Mouse (Mus musculus): Measurements from ENCODE around the gene Ly6g6c. TPM values are rescaled to one million over a fixed set of nuclear protein-coding genes. Genes with fewer than 3 reads are reported as not detected.

Gene Ly6g6c
- polyA plus RNA-seq, 1 experiment from 2014 or later = not detected

GRCm38 (mm10) chr17:35070556-35071229 is 5.5 kb downstream of the Ly6g6c start:
- H3K9me3 ChIP-seq (ENCODE audit: control insufficient read depth, low read length) = no peaks in the 10 kb centered on the region
- no peaks in the 10 kb centered on the region; the same call in 1 of the 2 replicates for H3K27me3 ChIP-seq (ENCODE audit: control insufficient read depth, insufficient read depth, low read length)
- WGBS = 68% methylated on average over 6 of the region's 6 CpGs
- no peak overlapping the region for H3K4me2 ChIP-seq (ENCODE audit: low read length)
- no peak for ATAC-seq (ENCODE audit: low FRiP score, low TSS enrichment)
- no peaks in the 10 kb centered on the region for H3K36me3 ChIP-seq (ENCODE audit: control insufficient read depth, insufficient read depth, low read length)
- H3K9ac ChIP-seq (replicated peaks; ENCODE audit: low read length) = no peak overlapping the region
- no peak overlapping the region for H3K27ac ChIP-seq (replicated peaks; ENCODE audit: low read depth, low read length)
- H3K4me1 ChIP-seq (ENCODE audit: control insufficient read depth, insufficient read depth, low read length) = no peaks in the 10 kb centered on the region
- DNase-seq = no peak
- H3K4me3 ChIP-seq (replicated peaks; ENCODE audit: low read depth, low read length) = no peak overlapping the region

GRCm38 (mm10) chr17:35071454-35071853 is 6.3 kb downstream of the Ly6g6c start:
- Histone ChIP-seq H3K9ac (replicated peaks; ENCODE audit: low read length) (no peak overlapping the region), H3K4me3 (replicated peaks; ENCODE audit: low read depth, low read length) (no peak overlapping the region), H3K27me3 (ENCODE audit: control insufficient read depth, insufficient read depth, low read length) (no peaks in the 10 kb centered on the region; the same call in 1 of the 2 replicates), H3K4me1 (ENCODE audit: control insufficient read depth, insufficient read depth, low read length) (no peaks in the 10 kb centered on the region), H3K36me3 (ENCODE audit: control insufficient read depth, insufficient read depth, low read length) (no peaks in the 10 kb centered on the region), H3K9me3 (ENCODE audit: control insufficient read depth, low read length) (no peaks in the 10 kb centered on the region), H3K4me2 (ENCODE audit: low read length) (no peak overlapping the region), H3K27ac (replicated peaks; ENCODE audit: low read depth, low read length) (no peak overlapping the region)
- no peak for DNase-seq
- WGBS = 81% methylated on average over 9 of the region's 9 CpGs
- no peak for ATAC-seq (ENCODE audit: low FRiP score, low TSS enrichment)

GRCm38 (mm10) chr17:35074097-35074496 is 8.9 kb downstream of the Ly6g6c start:
- H3K9me3 ChIP-seq (ENCODE audit: control insufficient read depth, low read length) = no peaks in the 10 kb centered on the region
- ATAC-seq (ENCODE audit: low FRiP score, low TSS enrichment) = no peak
- no peak overlapping the region for H3K4me3 ChIP-seq (replicated peaks; ENCODE audit: low read depth, low read length)
- H3K4me1 ChIP-seq (ENCODE audit: control insufficient read depth, insufficient read depth, low read length) = no peaks in the 10 kb centered on the region
- H3K9ac ChIP-seq (replicated peaks; ENCODE audit: low read length) = no peak overlapping the region
- 60% methylated on average over 17 of the region's 17 CpGs for WGBS
- H3K27ac ChIP-seq (replicated peaks; ENCODE audit: low read depth, low read length) = no peak overlapping the region
- no peaks in the 10 kb centered on the region for H3K36me3 ChIP-seq (ENCODE audit: control insufficient read depth, insufficient read depth, low read length)
- DNase-seq = no peak
- H3K27me3 ChIP-seq (ENCODE audit: control insufficient read depth, insufficient read depth, low read length) = no peaks in the 10 kb centered on the region
- H3K4me2 ChIP-seq (ENCODE audit: low read length) = no peak overlapping the region

- H3K27me3 ChIP-seq (ENCODE audit: control insufficient read depth, insufficient read depth, low read length) = no peaks in the 10 kb centered on the region
- H3K9me3 ChIP-seq (ENCODE audit: control insufficient read depth, low read length) = no peaks in the 10 kb centered on the region
- no peak within 1 kb of the TSS for H3K4me3 ChIP-seq (replicated peaks; ENCODE audit: low read depth, low read length)
- H3K9ac ChIP-seq (replicated peaks; ENCODE audit: low read length) = no peak within 1 kb of the TSS; the same call in 1 of the 2 replicates
- DNase-seq = no peak
- 36% methylated on average over 10 of the region's 10 CpGs for WGBS
- peak within 1 kb of the TSS; percentile 47 for H3K4me2 ChIP-seq (ENCODE audit: low read length)
- no peaks in the 10 kb centered on the region for H3K4me1 ChIP-seq (ENCODE audit: control insufficient read depth, insufficient read depth, low read length)
- no peak for ATAC-seq (ENCODE audit: low FRiP score, low TSS enrichment)
- H3K27ac ChIP-seq (replicated peaks; ENCODE audit: low read depth, low read length) = no peak within 1 kb of the TSS
- no peaks in the 10 kb centered on the region for H3K36me3 ChIP-seq (ENCODE audit: control insufficient read depth, insufficient read depth, low read length)
These were observed 11.5 kb downstream of the Ly6g6c start, which contains the start of gene Ly6g6e for GRCm38 (mm10) chr17:35076507-35077176. TSS of gene Ly6g6e (plus strand) at chr17:35076902.

- H3K27me3 ChIP-seq (ENCODE audit: control insufficient read depth, insufficient read depth, low read length) = no peaks in the 10 kb centered on the region
- WGBS = 44% methylated on average over 2 of the region's 2 CpGs
- ATAC-seq (ENCODE audit: low FRiP score, low TSS enrichment) = no peak
- no peaks in the 10 kb centered on the region for H3K9me3 ChIP-seq (ENCODE audit: control insufficient read depth, low read length)
- no peak overlapping the region for H3K4me3 ChIP-seq (replicated peaks; ENCODE audit: low read depth, low read length)
- no peak overlapping the region for H3K9ac ChIP-seq (replicated peaks; ENCODE audit: low read length)
- H3K4me1 ChIP-seq (ENCODE audit: control insufficient read depth, insufficient read depth, low read length) = no peaks in the 10 kb centered on the region
- H3K27ac ChIP-seq (replicated peaks; ENCODE audit: low read depth, low read length) = no peak overlapping the region
- peak; percentile 15 for DNase-seq
- H3K4me2 ChIP-seq (ENCODE audit: low read length) = peak overlapping the region; percentile 47
- no peaks in the 10 kb centered on the region for H3K36me3 ChIP-seq (ENCODE audit: control insufficient read depth, insufficient read depth, low read length)
These were observed 12.1 kb downstream of the Ly6g6c start for GRCm38 (mm10) chr17:35077285-35077684.

GRCm38 (mm10) chr17:35077786-35078233 is 12.6 kb downstream of the Ly6g6c start, which contains the start of gene Ly6g6d:
TSS of gene Ly6g6d (minus strand) at chr17:35078065.
- WGBS = 8% methylated on average over 14 of the region's 14 CpGs
- Histone ChIP-seq H3K9ac (replicated peaks; ENCODE audit: low read length) (no peak within 1 kb of the TSS; the same call in 1 of the 2 replicates), H3K27ac (replicated peaks; ENCODE audit: low read depth, low read length) (no peak within 1 kb of the TSS), H3K36me3 (ENCODE audit: control insufficient read depth, insufficient read depth, low read length) (no peaks in the 10 kb centered on the region), H3K27me3 (ENCODE audit: control insufficient read depth, insufficient read depth, low read length) (no peaks in the 10 kb centered on the region), H3K4me1 (ENCODE audit: control insufficient read depth, insufficient read depth, low read length) (no peaks in the 10 kb centered on the region), H3K9me3 (ENCODE audit: control insufficient read depth, low read length) (no peaks in the 10 kb centered on the region), H3K4me2 (ENCODE audit: low read length) (peak within 1 kb of the TSS; percentile 47), H3K4me3 (replicated peaks; ENCODE audit: low read depth, low read length) (no peak within 1 kb of the TSS)
- ATAC-seq (ENCODE audit: low FRiP score, low TSS enrichment) = no peak
- peak; percentile 46 for DNase-seq

GRCm38 (mm10) chr17:35079778-35080177 is 14.6 kb downstream of the Ly6g6c start:
- H3K9ac ChIP-seq (replicated peaks; ENCODE audit: low read length) = no peak overlapping the region
- no peaks in the 10 kb centered on the region for H3K36me3 ChIP-seq (ENCODE audit: control insufficient read depth, insufficient read depth, low read length)
- no peaks in the 10 kb centered on the region for H3K9me3 ChIP-seq (ENCODE audit: control insufficient read depth, low read length)
- ATAC-seq (ENCODE audit: low FRiP score, low TSS enrichment) (no peak), DNase-seq (no peak)
- H3K27ac ChIP-seq (replicated peaks; ENCODE audit: low read depth, low read length) = no peak overlapping the region
- WGBS = 68% methylated on average over 9 of the region's 9 CpGs
- H3K4me2 ChIP-seq (ENCODE audit: low read length) = no peak overlapping the region
- no peaks in the 10 kb centered on the region for H3K4me1 ChIP-seq (ENCODE audit: control insufficient read depth, insufficient read depth, low read length)
- H3K27me3 ChIP-seq (ENCODE audit: control insufficient read depth, insufficient read depth, low read length) = no peaks in the 10 kb centered on the region
- no peak overlapping the region for H3K4me3 ChIP-seq (replicated peaks; ENCODE audit: low read depth, low read length)

GRCm38 (mm10) chr17:35080248-35080647 is 15.1 kb downstream of the Ly6g6c start:
- Histone ChIP-seq H3K36me3 (ENCODE audit: control insufficient read depth, insufficient read depth, low read length) (no peaks in the 10 kb centered on the region), H3K9ac (replicated peaks; ENCODE audit: low read length) (no peak overlapping the region), H3K4me3 (replicated peaks; ENCODE audit: low read depth, low read length) (no peak overlapping the region), H3K27ac (replicated peaks; ENCODE audit: low read depth, low read length) (no peak overlapping the region), H3K4me2 (ENCODE audit: low read length) (no peak overlapping the region), H3K4me1 (ENCODE audit: control insufficient read depth, insufficient read depth, low read length) (no peaks in the 10 kb centered on the region), H3K27me3 (ENCODE audit: control insufficient read depth, insufficient read depth, low read length) (no peaks in the 10 kb centered on the region), H3K9me3 (ENCODE audit: control insufficient read depth, low read length) (no peaks in the 10 kb centered on the region)
- 57% methylated on average over 6 of the region's 6 CpGs for WGBS
- no peak for DNase-seq
- no peak for ATAC-seq (ENCODE audit: low FRiP score, low TSS enrichment)

GRCm38 (mm10) chr17:35080710-35081109 is 15.5 kb downstream of the Ly6g6c start:
- Histone ChIP-seq H3K4me3 (replicated peaks; ENCODE audit: low read depth, low read length) (no peak overlapping the region), H3K4me2 (ENCODE audit: low read length) (no peak overlapping the region), H3K9me3 (ENCODE audit: control insufficient read depth, low read length) (no peaks in the 10 kb centered on the region), H3K9ac (replicated peaks; ENCODE audit: low read length) (no peak overlapping the region), H3K4me1 (ENCODE audit: control insufficient read depth, insufficient read depth, low read length) (no peaks in the 10 kb centered on the region), H3K27me3 (ENCODE audit: control insufficient read depth, insufficient read depth, low read length) (no peaks in the 10 kb centered on the region), H3K36me3 (ENCODE audit: control insufficient read depth, insufficient read depth, low read length) (no peaks in the 10 kb centered on the region), H3K27ac (replicated peaks; ENCODE audit: low read depth, low read length) (no peak overlapping the region)
- ATAC-seq (ENCODE audit: low FRiP score, low TSS enrichment) (no peak), DNase-seq (no peak)
- 81% methylated on average over 4 of the region's 4 CpGs for WGBS
